Mouse (Mus musculus) MEL (cell line): ENCODE data around the gene Cbx6. TPM values are rescaled to one million over a fixed set of nuclear protein-coding genes. Genes with fewer than 3 reads are reported as not detected.
A peak's percentile ranks its signal among the peaks of the same experiment; 100 is the strongest.

ENCODE experiments used
- DNase-seq: peaks from one replicate; pipeline ENCODE4 v3.0.0; 2011; ENCODE audit warnings: low read depth, low spot score
- H3K27ac ChIP-seq: 2 replicates; pipeline ENCODE4 v1.5.1; 2012; ENCODE audit warnings: low read depth, mild to moderate bottlenecking, control low read depth, low read length, moderate library complexity; ENCODE audit not compliant: control insufficient read depth
- H3K27me3 ChIP-seq, 2 experiments: fragments of 150-350 bp in 1 of 2; sonication (generic) in 1 of 2; 2 replicates each; pipeline ENCODE4 v1.6.1; 2012; ENCODE audit warnings: low read length in 2 of 2, mild to moderate bottlenecking in 2 of 2, improper control_type of control experiment in 1 of 2, moderate library complexity in 1 of 2; ENCODE audit not compliant: insufficient read depth in 2 of 2, control insufficient read depth in 1 of 2
- H3K36me3 ChIP-seq, 2 experiments: 2 replicates each; pipeline ENCODE4 v1.6.1; 2012 to 2014; ENCODE audit warnings: low read length in 2 of 2, improper control_type of control experiment in 1 of 2, inconsistent platforms in 1 of 2, mild to moderate bottlenecking in 1 of 2; ENCODE audit not compliant: insufficient read depth in 2 of 2, control insufficient read depth in 1 of 2
- H3K4me1 ChIP-seq, 2 experiments: fragments of 150-350 bp in 1 of 2; sonication (generic) in 1 of 2; 2 replicates each; pipeline ENCODE4 v1.6.1; 2012; ENCODE audit warnings: low read length in 2 of 2, improper control_type of control experiment in 1 of 2, mild to moderate bottlenecking in 1 of 2; ENCODE audit not compliant: insufficient read depth in 2 of 2, control insufficient read depth in 1 of 2
- H3K4me3 ChIP-seq, 2 experiments: fragments of 150-350 bp in 1 of 2; sonication (generic) in 1 of 2; 2 replicates each; pipeline ENCODE4 v1.5.1; 2012; ENCODE audit warnings: low read depth in 2 of 2, low read length in 2 of 2, mild to moderate bottlenecking in 2 of 2, moderate library complexity in 2 of 2, control low read depth in 1 of 2, improper control_type of control experiment in 1 of 2; ENCODE audit not compliant: control insufficient read depth in 1 of 2, insufficient read depth in 1 of 2
- H3K79me2 ChIP-seq: 2 replicates; pipeline ENCODE4 v1.6.1; 2012; ENCODE audit warnings: mild to moderate bottlenecking, low read length, moderate library complexity; ENCODE audit not compliant: control insufficient read depth, poor library complexity, insufficient read depth
- H3K9ac ChIP-seq: 2 replicates; pipeline ENCODE4 v1.6.1; 2012; ENCODE audit warnings: low read depth, mild to moderate bottlenecking, control low read depth, low read length, moderate library complexity; ENCODE audit not compliant: control insufficient read depth, poor library complexity, severe bottlenecking
- H3K9me3 ChIP-seq: fragments of 150-350 bp; sonication (generic); replicated peaks from 2 replicates; pipeline ENCODE4 v1.6.1; 2012; ENCODE audit warnings: mild to moderate bottlenecking, low read length, improper control_type of control experiment, moderate library complexity; ENCODE audit not compliant: insufficient read depth
- CTCF ChIP-seq, 3 experiments: IDR thresholded peaks in 2 of 3; conservative IDR thresholded peaks in 1 of 3; 2 replicates each; pipeline ENCODE4 v1.5.1; 2011 to 2012; ENCODE audit warnings: low read length in 3 of 3, low read depth in 2 of 3, mild to moderate bottlenecking in 2 of 3, improper control_type of control experiment in 1 of 3, inconsistent platforms in 1 of 3, mixed read lengths in 1 of 3, moderate library complexity in 1 of 3; ENCODE audit not compliant: control insufficient read depth in 1 of 3, insufficient read depth in 1 of 3, poor library complexity in 1 of 3, severe bottlenecking in 1 of 3
- EP300 ChIP-seq, 2 experiments: IDR thresholded peaks; 2 replicates each; pipeline ENCODE4 v1.6.1; 2011; ENCODE audit warnings: improper control_type of control experiment in 2 of 2, low read length in 2 of 2, low read depth in 1 of 2, mild to moderate bottlenecking in 1 of 2
- GABPA ChIP-seq: IDR thresholded peaks from 2 replicates; pipeline ENCODE4 v1.6.1; 2012; ENCODE audit warnings: low read depth, mild to moderate bottlenecking, inconsistent platforms, low read length, improper control_type of control experiment, moderate library complexity
- GATA1 ChIP-seq: IDR thresholded peaks from 2 replicates; pipeline ENCODE4 v1.6.1; 2011; ENCODE audit warnings: low read depth, low read length, improper control_type of control experiment
- MAFK ChIP-seq: IDR thresholded peaks from 2 replicates; pipeline ENCODE4 v1.6.1; 2011; ENCODE audit warnings: low read depth, mild to moderate bottlenecking, low read length, improper control_type of control experiment, borderline replicate concordance
- MYC ChIP-seq: IDR thresholded peaks from 2 replicates; pipeline ENCODE4 v1.6.1; 2011; ENCODE audit warnings: low read depth, mild to moderate bottlenecking, low read length, improper control_type of control experiment, moderate library complexity
- NELFE ChIP-seq: IDR thresholded peaks from 2 replicates; pipeline ENCODE4 v1.6.1; 2011; ENCODE audit warnings: low read depth, low read length, improper control_type of control experiment
- POLR2AphosphoS2 ChIP-seq: IDR thresholded peaks from 2 replicates; pipeline ENCODE4 v1.6.1; 2011; ENCODE audit warnings: low read length, improper control_type of control experiment
- RAD21 ChIP-seq: IDR thresholded peaks from 2 replicates; pipeline ENCODE4 v1.6.1; 2011; ENCODE audit warnings: mild to moderate bottlenecking, low read depth, low read length, improper control_type of control experiment
- SMC3 ChIP-seq: IDR thresholded peaks from 2 replicates; pipeline ENCODE4 v1.6.1; 2011; ENCODE audit warnings: low read depth, low read length, improper control_type of control experiment
- TAL1 ChIP-seq: IDR thresholded peaks from 2 replicates; pipeline ENCODE4 v1.6.1; 2012; ENCODE audit warnings: mild to moderate bottlenecking, inconsistent platforms, low read length, moderate library complexity, mixed read lengths
- TCF12 ChIP-seq: IDR thresholded peaks from 2 replicates; pipeline ENCODE4 v1.6.1; 2014; ENCODE audit warnings: low read depth, mild to moderate bottlenecking, inconsistent platforms, low read length, improper control_type of control experiment, moderate library complexity
- ZKSCAN1 ChIP-seq: IDR thresholded peaks from 2 replicates; pipeline ENCODE4 v1.6.1; 2012; ENCODE audit warnings: low read depth, mild to moderate bottlenecking, inconsistent platforms, low read length, improper control_type of control experiment, moderate library complexity
- ZNF384 ChIP-seq: IDR thresholded peaks from 2 replicates; pipeline ENCODE4 v1.6.1; 2012; ENCODE audit warnings: low read depth, mild to moderate bottlenecking, inconsistent platforms, low read length, improper control_type of control experiment
- polyA plus RNA-seq, 2 experiments: library from polyadenylated mRNA; stranded (reverse) in 1 of 2; unstranded in 1 of 2; fragments of >175 nt in 1 of 2; fragments of >200 nt in 1 of 2; gene quantifications; 2 replicates each; pipeline versions ENCODE4 v1.2.1 to v1.2.4; 2012; ENCODE audit warnings: low replicate concordance in 2 of 2, low read depth in 1 of 2; ENCODE audit not compliant: insufficient read length in 2 of 2, insufficient read depth in 1 of 2, missing spikeins in 1 of 2
- total RNA-seq: library from RNA; depleted of rRNA; stranded (reverse); fragments of 300-350 nt; gene quantifications from 2 replicates; pipeline ENCODE4 v1.2.3, GENCODE M21; 2012

The Cbx6 gene
- total and polyA plus RNA-seq, 3 experiments = 25.1 to 43.6 TPM; not detected in 1

DNA sequence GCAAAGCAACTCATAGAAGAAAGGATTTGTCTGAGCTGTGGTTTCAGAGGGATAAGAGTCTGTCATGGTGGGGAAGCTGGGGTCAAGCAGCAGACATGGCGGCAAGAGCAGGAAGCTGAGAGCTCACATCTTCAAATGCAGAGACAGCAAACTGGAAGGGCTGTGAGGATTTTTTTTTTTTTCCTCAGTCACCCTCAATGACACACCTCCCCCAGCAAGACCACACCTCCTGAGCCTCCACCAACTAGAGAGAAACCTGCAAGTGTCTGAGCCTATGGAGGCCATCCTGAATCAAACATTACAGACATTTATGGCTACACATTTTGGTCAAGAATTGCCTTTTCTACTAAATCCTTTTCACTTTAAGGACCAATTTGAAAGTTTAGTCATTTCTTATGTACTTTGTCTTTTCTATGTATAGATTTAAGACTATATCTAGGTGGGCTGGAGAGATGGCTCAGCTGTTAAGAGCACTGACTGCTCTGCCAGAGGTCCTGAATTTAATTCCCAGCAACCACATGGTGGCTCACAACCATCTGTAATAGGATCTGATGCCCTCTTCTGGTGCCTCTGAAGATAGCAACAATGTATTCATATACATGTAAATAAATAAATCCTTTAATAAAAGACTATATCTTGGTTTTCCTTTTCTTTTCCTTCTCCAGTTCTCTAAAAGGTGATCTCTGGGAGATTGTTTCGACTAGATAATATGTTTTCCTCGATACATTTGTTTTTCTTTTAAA is 32.9 kb upstream of the Cbx6 start:
- Histone ChIP-seq H3K27ac (no peak overlapping the region), H3K79me2 (no peaks in the 10 kb centered on the region), H3K27me3 (peaks cover 0 to 2% of the 10 kb centered on the region in 2 experiments; a peak in 1 of 4 replicates), H3K4me1 (no peaks in the 10 kb centered on the region), H3K9ac (no peak overlapping the region), H3K4me3 (no peak overlapping the region), H3K36me3 (no peaks in the 10 kb centered on the region), H3K9me3 (no peaks in the 10 kb centered on the region)
- DNase-seq = peak; percentile 69
- TF ChIP-seq NELFE = no peak
- peak; percentile 60 for TF ChIP-seq ZNF384
- TF ChIP-seq CTCF (IDR thresholded peaks at IDR 0.05 in 2 of 3, conservative IDR thresholded peaks at IDR 0.05 in 1 of 3; ENCODE audit: control insufficient read depth in 1 of 3, insufficient read depth in 1 of 3, low read depth in 2 of 3, low read length in 3 of 3, poor library complexity in 1 of 3, severe bottlenecking in 1 of 3) = peak in 1 of 3 experiments; percentile 58; a peak in 2 of 6 replicates
- peak; percentile 85 for TF ChIP-seq MYC
- no peak for TF ChIP-seq EP300 (IDR thresholded peaks at IDR 0.05; ENCODE audit: low read depth in 1 of 2, low read length in 2 of 2)
- TF ChIP-seq SMC3 = peak; percentile 49
- TF ChIP-seq RAD21 = peak; percentile 32

DNA sequence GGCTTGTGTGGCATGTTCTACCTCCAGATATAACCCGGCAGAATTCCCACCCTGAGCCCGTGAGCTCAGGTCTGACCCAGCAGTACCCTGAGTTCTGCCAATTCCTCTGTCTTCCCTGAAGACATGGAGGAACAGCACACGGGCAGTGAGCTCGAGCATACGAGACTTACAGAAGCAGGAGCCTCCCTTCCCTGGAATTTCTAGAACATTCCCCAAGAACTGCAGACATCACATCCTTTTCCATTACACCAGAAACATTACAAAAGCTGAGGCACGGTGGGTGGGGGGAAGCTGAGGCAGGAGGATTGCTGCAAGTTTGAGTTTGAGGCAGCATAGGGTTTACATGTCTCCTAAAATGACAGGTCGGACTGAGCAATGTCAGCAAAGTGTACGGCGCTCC is 25.3 kb upstream of the Cbx6 start:
- H3K4me3 ChIP-seq = no peak overlapping the region
- H3K27me3 ChIP-seq = peaks cover 2 to 5% of the 10 kb centered on the region in 2 experiments; a peak in 3 of 4 replicates
- no peaks in the 10 kb centered on the region for H3K79me2 ChIP-seq
- H3K9me3 ChIP-seq = no peaks in the 10 kb centered on the region
- no peaks in the 10 kb centered on the region for H3K4me1 ChIP-seq
- no peak for TF ChIP-seq ZKSCAN1
- no peak for TF ChIP-seq MAFK
- no peak for TF ChIP-seq TAL1
- no peak for TF ChIP-seq CTCF (IDR thresholded peaks at IDR 0.05 in 2 of 3, conservative IDR thresholded peaks at IDR 0.05 in 1 of 3; ENCODE audit: control insufficient read depth in 1 of 3, insufficient read depth in 1 of 3, low read depth in 2 of 3, low read length in 3 of 3, poor library complexity in 1 of 3, severe bottlenecking in 1 of 3)
- TF ChIP-seq GABPA = no peak
- no peak for TF ChIP-seq TCF12
- no peak for TF ChIP-seq MYC
- no peak overlapping the region for H3K27ac ChIP-seq
- H3K36me3 ChIP-seq = no peaks in the 10 kb centered on the region
- no peak overlapping the region for H3K9ac ChIP-seq
- no peak for DNase-seq

DNA sequence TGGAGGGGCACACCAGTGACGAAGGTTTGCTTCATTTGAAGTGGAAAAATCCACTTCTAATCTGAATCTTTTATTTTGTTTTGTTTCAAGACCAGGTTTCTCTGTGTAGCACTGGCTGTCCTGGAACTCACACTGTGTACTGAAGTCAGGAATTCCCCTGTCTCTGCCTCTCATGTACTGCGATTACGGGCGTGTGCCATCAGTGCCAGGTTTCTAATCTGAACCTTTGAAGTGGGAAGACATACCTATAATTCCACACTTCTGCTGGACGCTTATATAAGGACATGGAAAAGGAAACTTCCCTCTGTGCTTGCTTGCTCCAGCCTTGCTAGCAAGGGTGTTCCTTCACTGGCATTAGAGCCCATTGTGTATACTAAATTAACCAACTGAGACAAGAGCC is 24.5 kb upstream of the Cbx6 start:
- no peaks in the 10 kb centered on the region for H3K79me2 ChIP-seq
- TF ChIP-seq POLR2AphosphoS2 (no peak), GATA1 (no peak), ZKSCAN1 (no peak)
- TF ChIP-seq, all 39 proteins: peak for 0
- Histone ChIP-seq H3K27me3 (peaks cover 2 to 5% of the 10 kb centered on the region in 2 experiments; a peak in 3 of 4 replicates), H3K36me3 (no peaks in the 10 kb centered on the region), H3K27ac (no peak overlapping the region), H3K9ac (no peak overlapping the region), H3K9me3 (no peaks in the 10 kb centered on the region), H3K4me1 (no peaks in the 10 kb centered on the region), H3K4me3 (no peak overlapping the region)
- no peak for DNase-seq
